Mouse (Mus musculus) ES-Bruce4 (cell line): ENCODE data around the gene Sorbs2.

Experiments
- CTCF ChIP-seq: IDR thresholded peaks from one replicate; pipeline ENCODE4 v1.8.1; 2011; ENCODE audit warnings: low read depth, low read length
- POLR2A ChIP-seq: IDR thresholded peaks from one replicate; pipeline ENCODE4 v1.8.1; 2011; ENCODE audit warnings: low read length; ENCODE audit not compliant: insufficient read depth

DNA sequence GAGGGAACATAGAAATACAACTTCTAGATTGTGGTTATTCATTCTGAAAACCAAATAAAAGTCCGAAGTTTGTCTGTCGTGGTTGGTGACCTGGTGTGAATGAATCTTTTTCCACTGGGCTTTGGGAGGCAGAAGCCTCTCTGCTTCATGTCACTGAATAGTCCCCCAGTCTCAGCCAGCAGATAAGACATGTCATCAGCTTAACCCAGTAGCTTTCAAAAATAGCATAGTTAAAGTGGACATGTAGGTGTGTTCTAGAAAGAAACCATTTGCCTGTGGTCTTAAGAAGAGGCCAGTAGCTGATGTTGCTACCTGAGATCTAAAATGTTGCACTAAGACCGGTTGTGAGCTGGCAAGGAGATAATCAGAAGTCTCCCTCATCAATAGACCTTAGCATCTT lies 150.4 kb downstream of the Sorbs2 start:
- no peak for TF ChIP-seq CTCF
- no peak for TF ChIP-seq POLR2A
